14 mouse cellular contexts compared by ENCODE assay signal in the genomic region with DNA sequence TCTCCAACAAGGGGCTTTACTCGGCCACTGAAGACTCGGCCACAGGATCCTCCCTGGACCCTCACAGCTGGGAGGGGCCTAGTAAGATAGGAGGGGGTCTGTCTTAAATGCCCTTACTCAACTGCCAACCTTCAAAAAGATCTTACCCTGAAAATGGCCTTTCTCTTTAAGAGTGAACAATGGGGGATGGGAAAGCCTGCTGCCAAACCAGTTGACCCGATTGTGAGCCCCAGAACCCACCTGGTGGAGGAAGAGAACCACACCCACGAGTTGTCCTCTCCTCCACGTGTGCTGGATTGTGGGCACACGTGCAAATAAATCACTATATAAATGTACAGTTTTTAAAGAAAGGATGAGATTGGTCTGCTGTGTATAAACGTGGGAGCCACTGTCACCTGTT. TPM values are rescaled to one million over a fixed set of nuclear protein-coding genes. Genes with fewer than 3 reads are reported as not detected.
DNase-seq lines count a peak whose midpoint lies in the region; ATAC-seq lines count a peak whose summit lies in the region.
"Had no signal": no experiment of that assay in that cellular context is flagged by ENCODE, and none has a peak within 500 bp of the region (broad histone marks: within the 10 kb centered on the region; RNA-seq: fewer than 3 reads in every experiment).

No protein-coding gene starts in this region.

- WGBS in hindbrain, embryonic 10.5 days: 70% methylated on average over 7 of the region's 7 CpGs
- WGBS in hindbrain, embryonic 12.5 days: 58% methylated on average over 7 of the region's 7 CpGs
- 67% methylated on average over 7 of the region's 7 CpGs for WGBS in forebrain, embryonic 12.5 days
- 68% methylated on average over 7 of the region's 7 CpGs for WGBS in midbrain, embryonic 14.5 days

- no peak for ATAC-seq in hindbrain, embryonic 12.5 days (ENCODE audit: low FRiP score)
- ATAC-seq in forebrain, embryonic 12.5 days (ENCODE audit: low FRiP score): no peak
- ATAC-seq in midbrain, embryonic 14.5 days (ENCODE audit: low FRiP score, low TSS enrichment): no peak

- H3K9me3 ChIP-seq in hindbrain, embryonic 10.5 days: no peaks in the 10 kb centered on the region
- H3K9me3 ChIP-seq in hindbrain, embryonic 12.5 days (replicated peaks): no peaks in the 10 kb centered on the region
- H3K9me3 ChIP-seq in forebrain, embryonic 12.5 days: no peaks in the 10 kb centered on the region
- H3K9me3 ChIP-seq in midbrain, embryonic 14.5 days (ENCODE audit: control insufficient read depth, low read length): no peaks in the 10 kb centered on the region

- no peak overlapping the region for H3K4me2 ChIP-seq in hindbrain, embryonic 12.5 days (replicated peaks)
- H3K4me2 ChIP-seq in forebrain, embryonic 12.5 days: no peak overlapping the region
- no peak overlapping the region for H3K4me2 ChIP-seq in midbrain, embryonic 14.5 days (ENCODE audit: low read length)

- H3K27me3 ChIP-seq in hindbrain, embryonic 10.5 days (ENCODE audit: insufficient read depth, poor library complexity, severe bottlenecking): peaks cover 5% of the 10 kb centered on the region; the same call in 1 of the 2 replicates
- H3K27me3 ChIP-seq in hindbrain, embryonic 12.5 days: no peaks in the 10 kb centered on the region
- H3K27me3 ChIP-seq in forebrain, embryonic 12.5 days: no peaks in the 10 kb centered on the region
- no peaks in the 10 kb centered on the region for H3K27me3 ChIP-seq in midbrain, embryonic 14.5 days (ENCODE audit: control insufficient read depth, insufficient read depth, low read length)

- H3K4me1 ChIP-seq in hindbrain, embryonic 10.5 days (replicated peaks): peaks cover 62% of the 10 kb centered on the region
- peaks cover 51% of the 10 kb centered on the region for H3K4me1 ChIP-seq in hindbrain, embryonic 12.5 days
- peaks cover 66% of the 10 kb centered on the region for H3K4me1 ChIP-seq in forebrain, embryonic 12.5 days
- H3K4me1 ChIP-seq in midbrain, embryonic 14.5 days (ENCODE audit: control insufficient read depth, insufficient read depth, low read length): peaks cover 50% of the 10 kb centered on the region

- H3K36me3 ChIP-seq in hindbrain, embryonic 10.5 days: peaks cover 72% of the 10 kb centered on the region
- H3K36me3 ChIP-seq in hindbrain, embryonic 12.5 days: peaks cover 39% of the 10 kb centered on the region
- peaks cover 42% of the 10 kb centered on the region for H3K36me3 ChIP-seq in forebrain, embryonic 12.5 days (replicated peaks)
- H3K36me3 ChIP-seq in midbrain, embryonic 14.5 days (ENCODE audit: control insufficient read depth, insufficient read depth, low read length): peaks cover 38% of the 10 kb centered on the region

- H3K9ac ChIP-seq in hindbrain, embryonic 12.5 days: no peak overlapping the region
- 0 out of 2 replicates have a peak overlapping the region, but pooled peaks have one; percentile 26 for H3K9ac ChIP-seq in forebrain, embryonic 12.5 days
- no peak overlapping the region; the same call in 1 of the 2 replicates for H3K9ac ChIP-seq in midbrain, embryonic 14.5 days (replicated peaks; ENCODE audit: low read length)
- H3K9ac ChIP-seq: liver, embryonic 14.5 days had no signal

- DNase-seq in cerebellum, adult 9-10 months: peak; percentile 31
- no peak for DNase-seq in cerebellum, postnatal 25 days
- DNase-seq in hindbrain, embryonic 10.5 days (ENCODE audit: low spot score): no peak
- no peak for DNase-seq in midbrain, embryonic 14.5 days
- no peak for DNase-seq in adrenal gland, postnatal 36 days
- DNase-seq in testis, postnatal 10 days (ENCODE audit: low spot score): no peak
- DNase-seq: right cerebral cortex, postnatal 4 days had no signal

- H3K4me3 ChIP-seq in hindbrain, embryonic 10.5 days: no peak overlapping the region
- H3K4me3 ChIP-seq in hindbrain, embryonic 12.5 days: no peak overlapping the region
- H3K4me3 ChIP-seq in forebrain, embryonic 12.5 days (replicated peaks): no peak overlapping the region
- H3K4me3 ChIP-seq in midbrain, embryonic 14.5 days (replicated peaks; ENCODE audit: low read depth, low read length): no peak overlapping the region
- H3K4me3 ChIP-seq: erythroblast, embryonic 14.5 days had no signal

- H3K27ac ChIP-seq in hindbrain, embryonic 10.5 days: peak overlapping the region; percentile 41; the same call in 1 of the 2 replicates
- H3K27ac ChIP-seq in hindbrain, embryonic 12.5 days: no peak overlapping the region
- H3K27ac ChIP-seq in forebrain, embryonic 12.5 days: peak overlapping the region; percentile 80
- 0 out of 2 replicates have a peak overlapping the region, but pooled peaks have one; percentile 52 for H3K27ac ChIP-seq in midbrain, embryonic 14.5 days (replicated peaks; ENCODE audit: low read depth, low read length)
- H3K27ac ChIP-seq: liver, embryonic 14.5 days; macrophage had no signal

RNA-seq across cellular contexts. Expression of a gene that starts 38.9 kb away (rescaled TPM):
- 5.3 and 6.2 TPM in 2 replicates for polyA plus RNA-seq in hindbrain, embryonic 10.5 days (2016; fragmentation: Nextera tagmentation; extraction: Ambion mirVana)
- polyA plus RNA-seq in hindbrain, embryonic 12.5 days (2016; fragmentation: Nextera tagmentation; extraction: Ambion mirVana): 5.0 and 5.4 TPM in 2 replicates
- polyA plus RNA-seq in forebrain, embryonic 12.5 days (2016; fragmentation: Nextera tagmentation; extraction: Ambion mirVana): 2.9 and 4.5 TPM in 2 replicates
- polyA plus RNA-seq in midbrain, embryonic 14.5 days (2014; fragmentation: Nextera tagmentation; extraction: Ambion mirVana): 3.4 and 3.5 TPM in 2 replicates
- total RNA-seq in adrenal gland, postnatal 36 days (2021): 10 to 100 TPM; 23.8 to 39.7 TPM
- total RNA-seq: common myeloid progenitor, adult 5-6 weeks; neutrophil, adult 5-6 weeks had no signal
- polyA plus RNA-seq: erythroblast, embryonic 14.5 days; macrophage had no signal

RNA-seq across cellular contexts. Expression of a gene that starts 46.8 kb away (rescaled TPM):
- 84.4 and 101 TPM in 2 replicates for polyA plus RNA-seq in hindbrain, embryonic 10.5 days (2016; fragmentation: Nextera tagmentation; extraction: Ambion mirVana)
- polyA plus RNA-seq in hindbrain, embryonic 12.5 days (2016; fragmentation: Nextera tagmentation; extraction: Ambion mirVana): 119 and 123 TPM in 2 replicates
- 113 and 124 TPM in 2 replicates for polyA plus RNA-seq in forebrain, embryonic 12.5 days (2016; fragmentation: Nextera tagmentation; extraction: Ambion mirVana)
- 121 and 124 TPM in 2 replicates for polyA plus RNA-seq in midbrain, embryonic 14.5 days (2014; fragmentation: Nextera tagmentation; extraction: Ambion mirVana)
- total RNA-seq in adrenal gland, postnatal 36 days (2021): 10 to 100 TPM; 53.6 to 57.3 TPM

RNA-seq across cellular contexts. Expression of a gene that starts 58.7 kb away (rescaled TPM):
- polyA plus RNA-seq in hindbrain, embryonic 10.5 days (2016; fragmentation: Nextera tagmentation; extraction: Ambion mirVana): 0.55 and 1.1 TPM in 2 replicates
- 2.1 and 2.4 TPM in 2 replicates for polyA plus RNA-seq in hindbrain, embryonic 12.5 days (2016; fragmentation: Nextera tagmentation; extraction: Ambion mirVana)
- polyA plus RNA-seq in forebrain, embryonic 12.5 days (2016; fragmentation: Nextera tagmentation; extraction: Ambion mirVana): 0.85 and 1.3 TPM in 2 replicates
- 0.47 and 1.1 TPM in 2 replicates for polyA plus RNA-seq in midbrain, embryonic 14.5 days (2014; fragmentation: Nextera tagmentation; extraction: Ambion mirVana)
- total RNA-seq in adrenal gland, postnatal 36 days (2021): 10 to 100 TPM; 20.2 to 27.0 TPM
- polyA plus RNA-seq: erythroblast, embryonic 14.5 days had no signal
